Mouse (Mus musculus) monocyte, adult 5-6 weeks (primary cell): ENCODE measurements around the gene Wwox. TPM values are rescaled to one million over a fixed set of nuclear protein-coding genes. Genes with fewer than 3 reads are reported as not detected.

Source experiments
- ATAC-seq: fragments of 153-309, 156-312 bp; replicated peaks from 2 replicates; pipeline ENCODE4 v1.8.0; 2017; ENCODE audit warnings: mild to moderate bottlenecking; ENCODE audit not compliant: low TSS enrichment, insufficient number of reproducible peaks, severe bottlenecking, poor library complexity, low FRiP score
- total RNA-seq: library from RNA; stranded (forward); fragments of 200-1000, 200-491, 200-594 nt; gene quantifications from 3 replicates; pipeline ENCODE4 v1.2.3, GENCODE M21; 2017

Gene Wwox
- total RNA-seq, 1 experiment from 2014 or later: 4.3 TPM

- ATAC-seq: no peak
These were observed 451.0 kb downstream of the Wwox start for GRCm38 (mm10) chr8:114890478-114890877.

DNA sequence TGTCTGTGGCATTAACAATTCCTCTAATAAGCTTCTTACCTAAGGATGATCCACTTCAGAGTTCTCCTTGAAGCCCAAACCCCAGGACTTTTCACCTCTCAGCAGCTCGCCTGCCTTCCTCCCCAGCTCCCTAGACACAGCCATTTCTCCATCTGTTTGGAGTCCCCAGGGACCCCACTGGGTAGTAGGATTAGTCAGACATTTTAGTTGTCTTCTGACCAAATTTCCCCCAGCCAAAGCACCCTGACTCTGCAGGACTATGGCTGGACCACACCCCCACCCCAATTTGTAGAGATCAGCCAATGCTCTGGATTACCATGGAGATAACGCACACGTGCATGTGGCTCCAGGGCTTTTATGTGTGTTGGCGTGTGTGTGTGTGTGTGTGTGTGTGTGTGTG lies 451.8 kb downstream of the Wwox start:
- no peak for ATAC-seq

DNA sequence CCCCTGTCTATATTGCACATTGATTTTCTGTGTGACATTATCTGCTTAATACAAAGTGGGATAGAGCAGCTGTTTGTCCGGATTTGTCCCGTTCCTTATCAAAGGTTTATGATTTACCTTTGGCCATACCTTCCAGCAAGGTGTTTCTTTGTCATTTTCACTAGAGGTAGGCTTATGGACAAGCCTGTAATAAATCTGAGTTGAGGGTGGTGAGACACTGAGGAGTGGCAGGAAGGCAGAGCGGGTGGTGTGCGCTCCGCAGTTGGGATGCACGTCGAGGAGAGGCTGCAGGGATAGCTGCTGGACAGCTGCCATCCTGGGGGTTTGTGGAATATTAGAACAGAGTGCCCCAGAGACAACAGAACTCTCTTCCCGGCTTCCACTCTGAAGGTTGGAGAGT lies 458.0 kb downstream of the Wwox start:
- ATAC-seq: no peak

- ATAC-seq: no peak
These were observed 459.7 kb downstream of the Wwox start for GRCm38 (mm10) chr8:114899157-114899556.

- no peak for ATAC-seq
These were observed 463.1 kb downstream of the Wwox start for GRCm38 (mm10) chr8:114902584-114902983.

- ATAC-seq: no peak
These were observed 468.6 kb downstream of the Wwox start for GRCm38 (mm10) chr8:114908086-114908485.

DNA sequence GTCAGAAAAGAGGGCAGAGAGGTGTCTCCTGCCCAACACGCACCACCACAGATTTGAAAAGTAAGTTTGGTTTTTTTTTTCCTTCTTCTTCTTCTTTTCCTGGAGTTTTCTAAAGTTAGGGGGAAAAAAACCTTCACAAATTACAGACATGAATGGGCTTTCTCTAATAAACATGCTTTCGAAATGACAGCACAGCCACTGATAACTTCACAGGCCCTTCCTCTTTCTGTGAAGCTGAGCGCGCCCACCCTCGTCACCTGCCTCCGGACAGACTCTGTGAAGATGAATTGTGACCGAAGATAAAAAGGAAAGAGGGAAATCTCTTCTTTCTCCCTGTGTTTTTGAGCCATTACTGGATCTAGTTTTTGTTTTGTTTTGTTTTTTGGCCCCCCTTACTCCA lies 469.1 kb downstream of the Wwox start:
- ATAC-seq: no peak

DNA sequence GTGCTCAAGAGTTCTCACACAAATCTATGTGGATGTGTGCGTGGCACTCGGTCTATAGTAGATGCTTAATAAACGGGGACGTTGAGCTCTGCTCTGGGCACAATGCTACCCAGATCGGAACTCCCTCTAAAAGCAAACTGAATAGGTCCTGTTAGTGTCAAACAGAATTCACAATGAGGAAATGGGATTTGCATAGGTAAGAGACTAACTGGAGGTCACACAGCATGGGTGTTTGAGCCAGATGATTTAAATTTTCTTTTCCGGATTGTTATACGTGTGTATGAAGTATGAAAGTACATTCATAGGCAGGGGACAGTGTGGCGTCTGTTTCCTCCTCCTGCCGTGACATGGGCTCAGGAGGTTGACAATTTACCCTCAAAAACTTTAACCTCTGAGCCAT lies 469.7 kb downstream of the Wwox start:
- ATAC-seq: no peak

DNA sequence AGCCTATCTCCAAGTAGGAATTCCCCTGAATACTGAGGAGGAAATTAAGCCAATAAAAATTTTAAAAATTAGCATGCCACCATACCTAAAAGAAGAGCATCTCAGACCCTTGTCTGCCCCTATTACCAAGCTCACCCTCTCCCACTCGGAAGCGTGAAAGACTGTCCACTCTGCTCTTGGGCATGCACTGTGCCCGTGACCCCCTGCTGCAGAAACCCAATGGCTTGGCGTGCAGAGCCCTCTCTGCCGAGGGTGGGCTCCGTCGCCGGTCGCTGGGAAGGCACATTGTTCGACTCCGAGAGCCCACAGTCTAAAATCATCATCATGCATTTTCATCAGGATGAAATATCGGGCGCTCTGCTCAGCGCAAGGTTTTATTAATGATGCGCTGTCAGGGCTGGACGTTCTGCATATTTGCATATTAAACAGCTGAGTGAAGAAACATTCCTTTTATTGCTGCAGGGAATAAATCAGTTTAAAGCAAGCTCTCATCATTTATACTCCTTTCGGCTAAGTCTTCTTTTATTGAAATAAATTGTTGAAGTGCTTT lies 471.7 kb downstream of the Wwox start:
- no peak for ATAC-seq

GRCm38 (mm10) chr8:114923629-114924028 lies 484.2 kb downstream of the Wwox start:
- ATAC-seq: no peak

DNA sequence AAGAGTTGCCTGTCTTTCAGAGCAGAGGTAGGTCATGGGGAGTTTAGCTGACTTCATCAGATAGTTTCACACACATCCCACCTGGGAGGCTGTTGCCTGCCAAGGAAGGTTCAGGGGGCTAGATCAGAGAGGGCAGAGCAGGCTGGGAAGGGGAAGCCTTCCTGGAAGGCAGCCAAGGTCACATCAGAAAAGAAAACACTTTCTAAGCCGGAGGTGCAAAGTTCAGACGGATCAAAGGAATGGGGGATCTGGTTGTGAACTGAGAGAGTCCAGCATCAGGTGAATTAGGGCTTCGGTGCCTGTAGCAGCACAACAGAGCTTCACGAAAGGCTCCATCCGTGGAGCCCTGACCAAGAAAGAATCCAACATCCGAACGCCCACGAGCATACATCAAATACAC lies 488.0 kb downstream of the Wwox start:
- ATAC-seq: no peak

GRCm38 (mm10) chr8:114927917-114928316 lies 488.5 kb downstream of the Wwox start:
- no peak for ATAC-seq

- no peak for ATAC-seq
These were observed 490.1 kb downstream of the Wwox start for GRCm38 (mm10) chr8:114929597-114929996.

DNA sequence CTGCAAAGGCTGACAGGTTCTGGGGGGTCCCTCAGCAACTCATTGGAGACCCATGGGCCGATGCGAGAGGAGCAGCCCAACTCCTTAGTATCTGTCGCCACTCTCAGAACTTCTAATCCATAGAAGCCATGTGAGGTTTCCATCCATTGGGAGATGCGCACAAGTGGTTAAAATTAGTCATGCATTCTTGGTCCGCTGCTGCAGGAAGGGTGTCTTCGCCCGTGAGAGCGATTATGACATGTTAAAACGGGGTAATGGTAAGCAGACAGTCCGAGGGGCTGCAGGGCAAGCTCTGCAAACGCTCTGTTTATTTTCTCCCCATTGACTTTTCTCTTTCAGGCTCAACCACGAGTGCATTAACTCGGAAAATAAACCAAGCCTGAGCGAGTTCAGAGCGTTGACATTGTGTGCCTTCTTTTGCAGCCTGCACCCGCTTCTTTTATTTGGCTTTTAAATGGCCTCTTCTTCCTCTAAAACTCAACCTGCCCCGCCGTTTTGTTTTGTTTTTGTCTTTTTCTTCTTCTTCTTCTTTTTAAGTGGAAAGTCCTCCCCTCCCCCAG lies 492.7 kb downstream of the Wwox start:
- ATAC-seq: no peak

DNA sequence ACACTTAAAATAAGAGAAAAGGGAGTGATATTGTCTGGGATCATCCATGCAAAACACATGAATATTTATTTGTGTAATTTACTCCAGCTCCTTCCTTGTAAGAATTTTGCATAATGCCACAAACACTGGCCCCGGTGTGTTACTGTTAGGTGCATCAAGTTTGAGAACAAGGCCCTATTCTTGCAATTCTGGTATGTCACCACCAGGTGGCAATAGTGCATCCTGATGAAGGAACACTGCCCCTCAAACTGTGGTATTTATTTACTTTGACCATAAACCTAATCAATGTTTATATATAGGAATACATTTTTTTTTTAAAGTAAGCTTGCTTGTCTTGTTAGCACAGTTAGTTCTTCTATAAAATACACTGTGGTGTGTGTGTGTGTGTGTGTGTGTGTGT lies 493.8 kb downstream of the Wwox start:
- no peak for ATAC-seq

GRCm38 (mm10) chr8:114936887-114937286 lies 497.4 kb downstream of the Wwox start:
- ATAC-seq: no peak

DNA sequence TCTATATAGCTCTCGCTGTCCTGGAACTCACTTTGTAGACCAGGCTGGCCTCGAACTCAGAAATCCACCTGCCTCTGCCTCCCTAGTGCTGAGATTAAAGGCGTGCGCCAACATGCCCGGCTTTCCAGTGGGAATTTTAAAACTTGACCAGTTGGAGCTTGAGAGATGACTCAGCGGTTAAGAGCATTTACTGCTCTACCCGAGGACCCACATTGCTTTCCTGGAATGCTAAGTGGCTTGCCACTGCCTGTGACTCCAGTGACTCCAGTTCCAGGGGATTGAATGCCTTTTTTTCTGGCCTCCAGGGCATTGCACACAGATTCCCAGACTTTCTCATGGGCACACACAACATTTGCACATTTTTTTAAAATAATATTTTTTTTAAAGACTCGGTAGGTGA lies 499.9 kb downstream of the Wwox start:
- ATAC-seq: no peak

- ATAC-seq: no peak
These were observed 501.6 kb downstream of the Wwox start for GRCm38 (mm10) chr8:114941096-114941495.

DNA sequence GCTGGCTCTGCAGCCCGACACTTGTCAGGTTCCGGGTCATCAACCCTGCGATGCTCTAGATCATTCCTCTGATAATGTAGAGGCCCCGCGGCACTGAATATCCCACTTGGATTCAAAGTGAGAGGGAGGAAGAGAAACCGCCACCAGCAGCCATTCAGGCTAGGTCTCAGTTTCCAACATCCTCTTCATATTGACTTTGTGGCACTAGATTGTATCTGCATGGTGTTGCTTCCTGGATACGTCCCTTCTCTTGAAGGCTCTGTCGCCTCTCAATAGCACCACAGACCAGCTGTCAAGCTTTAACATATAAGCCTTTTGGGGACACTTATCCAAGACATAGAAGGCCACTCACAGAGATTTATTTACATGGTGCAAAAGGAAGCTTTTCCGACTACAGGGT lies 502.2 kb downstream of the Wwox start:
- no peak for ATAC-seq

DNA sequence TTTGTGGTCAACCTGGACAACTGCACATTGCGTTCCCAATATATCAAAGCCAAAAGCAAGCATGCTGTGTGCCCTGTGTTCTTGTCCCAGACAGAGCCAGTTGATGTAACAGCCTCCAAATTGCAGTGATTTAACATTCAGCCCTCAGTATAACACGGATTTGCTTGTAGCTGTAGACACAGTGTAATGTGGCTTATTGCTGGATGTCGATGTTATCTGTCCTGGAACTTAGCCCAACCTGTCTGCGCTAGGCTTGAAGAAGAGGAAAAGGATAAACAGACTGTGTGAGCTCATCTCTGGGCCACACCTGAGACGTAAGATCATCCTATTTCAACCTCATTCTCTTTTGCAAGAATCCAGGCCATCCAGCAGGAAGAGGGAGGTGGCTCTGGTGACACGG lies 508.5 kb downstream of the Wwox start:
- ATAC-seq: no peak
